ENCODE assay signal across 9 mouse cellular contexts in genomic region chr17:70751161-70751651, GRCm38 (mm10).
A peak's percentile ranks its signal among the peaks of the same experiment; 100 is the strongest.
DNase-seq lines count a peak whose midpoint lies in the region; ATAC-seq and TF ChIP-seq lines count a peak whose summit lies in the region.
"Had no signal": no experiment of that assay in that cellular context is flagged by ENCODE, and none has a peak within 500 bp of the region (broad histone marks: within the 10 kb centered on the region; RNA-seq: fewer than 3 reads in every experiment).

No protein-coding gene starts in this region.

- intact Hi-C loops in left cerebral cortex, adult 2 months (cut with DNase I) = no loop called here
- intact Hi-C loops in left cerebral cortex, postnatal 36 days (cut with DNase I) = loop anchor here (5.0 kb wide), 1 partner anchor 216 kb away; no protein-coding TSS in a partner anchor

- no peak for TF ChIP-seq CTCF in left cerebral cortex, adult 2 months (IDR thresholded peaks at IDR 0.05)
- no peak for TF ChIP-seq CTCF in hindbrain, postnatal 0 days (IDR thresholded peaks at IDR 0.05; ENCODE audit: low read depth)

- H3K9me3 ChIP-seq in forebrain, embryonic 12.5 days = no peaks in the 10 kb centered on the region
- no peaks in the 10 kb centered on the region for H3K9me3 ChIP-seq in hindbrain, postnatal 0 days (ENCODE audit: low read length)
- no peaks in the 10 kb centered on the region for H3K9me3 ChIP-seq in liver, embryonic 13.5 days (replicated peaks)

- WGBS in forebrain, embryonic 12.5 days = 5% methylated on average over 19 of the region's 19 CpGs
- WGBS in hindbrain, postnatal 0 days = 15% methylated on average over 19 of the region's 19 CpGs
- 1% methylated on average over 19 of the region's 19 CpGs for WGBS in liver, embryonic 13.5 days (ENCODE audit: insufficient replicate concordance)

- no peak for ATAC-seq in forebrain, embryonic 12.5 days (ENCODE audit: low FRiP score)
- ATAC-seq in hindbrain, postnatal 0 days = no peak
- no peak for ATAC-seq in liver, embryonic 13.5 days (ENCODE audit: low read depth)
- no peak; the same call in 1 of the 2 replicates for ATAC-seq in granulocyte monocyte progenitor cell, adult 5-6 weeks (replicated peaks; ENCODE audit: poor library complexity, severe bottlenecking)

- H3K4me2 ChIP-seq in forebrain, embryonic 12.5 days = peak overlapping the region; percentile 47
- H3K4me2 ChIP-seq in hindbrain, postnatal 0 days (ENCODE audit: low read depth, low read length) = peak overlapping the region; percentile 48
- H3K4me2 ChIP-seq in liver, embryonic 13.5 days = peak overlapping the region; percentile 48

- 0 out of 2 replicates have a peak overlapping the region, but pooled peaks have one; percentile 19 for H3K4me3 ChIP-seq in left cerebral cortex, adult 2 months
- peak overlapping the region; percentile 21 for H3K4me3 ChIP-seq in forebrain, embryonic 12.5 days (replicated peaks)
- H3K4me3 ChIP-seq in hindbrain, postnatal 0 days (ENCODE audit: low read length) = peak overlapping the region; percentile 6; the same call in 1 of the 2 replicates
- H3K4me3 ChIP-seq in liver, embryonic 13.5 days (replicated peaks) = peak overlapping the region; percentile 42

- no peaks in the 10 kb centered on the region for H3K36me3 ChIP-seq in forebrain, embryonic 12.5 days (replicated peaks)
- no peaks in the 10 kb centered on the region for H3K36me3 ChIP-seq in hindbrain, postnatal 0 days (ENCODE audit: insufficient read depth, low read length)
- H3K36me3 ChIP-seq in liver, embryonic 13.5 days = no peaks in the 10 kb centered on the region
- H3K36me3 ChIP-seq: G1E had no signal

- peak overlapping the region; percentile 47 for H3K27ac ChIP-seq in left cerebral cortex, adult 2 months
- no peak overlapping the region for H3K27ac ChIP-seq in forebrain, embryonic 12.5 days
- H3K27ac ChIP-seq in hindbrain, postnatal 0 days = peak overlapping the region; percentile 49; the same call in 1 of the 2 replicates
- peak overlapping the region; percentile 29 for H3K27ac ChIP-seq in liver, embryonic 13.5 days

- H3K9ac ChIP-seq in forebrain, embryonic 12.5 days = peak overlapping the region; percentile 43; the same call in 1 of the 2 replicates
- no peak overlapping the region for H3K9ac ChIP-seq in hindbrain, postnatal 0 days (replicated peaks; ENCODE audit: low read length)
- no peak overlapping the region; the same call in 1 of the 2 replicates for H3K9ac ChIP-seq in liver, embryonic 13.5 days

- no peak for DNase-seq in left cerebral cortex, adult 2 months (ENCODE audit: extremely low spot score in 1 of 2, low spot score in 2 of 2)
- no peak for DNase-seq in left cerebral cortex, postnatal 36 days (ENCODE audit: low spot score in 2 of 2)
- peak; percentile 21 for DNase-seq in hindbrain, postnatal 0 days (ENCODE audit: low spot score)
- no peak for DNase-seq in liver, embryonic 13.5 days
- DNase-seq in retina, embryonic 14.5 days (ENCODE audit: low spot score) = peak; percentile 45
- no peak for DNase-seq in natural killer cell, adult 2 months (ENCODE audit: low spot score in 2 of 2)

- H3K4me1 ChIP-seq in forebrain, embryonic 12.5 days = peaks cover 42% of the 10 kb centered on the region
- no peaks in the 10 kb centered on the region for H3K4me1 ChIP-seq in hindbrain, postnatal 0 days (ENCODE audit: insufficient read depth, low read length)
- peaks cover 24% of the 10 kb centered on the region; the same call in 1 of the 2 replicates for H3K4me1 ChIP-seq in liver, embryonic 13.5 days (replicated peaks)

- H3K27me3 ChIP-seq in forebrain, embryonic 12.5 days = peaks cover 41% of the 10 kb centered on the region
- H3K27me3 ChIP-seq in hindbrain, postnatal 0 days (ENCODE audit: insufficient read depth, low read length) = no peaks in the 10 kb centered on the region
- H3K27me3 ChIP-seq in liver, embryonic 13.5 days = peaks cover 66% of the 10 kb centered on the region

Comparison
In these comparisons a context has a peak if more than half of its experiments do, and no peak if none do; other contexts are left out.
1. DNase-seq: peak in hindbrain, postnatal 0 days (single experiment) and retina, embryonic 14.5 days (single experiment); none in left cerebral cortex, adult 2 months (0 of 2), left cerebral cortex, postnatal 36 days (0 of 2), liver, embryonic 13.5 days (single experiment) and natural killer cell, adult 2 months (0 of 2).
2. Peak in every context shown above with its lines, with median percentiles within 50 percentile points of each other: H3K4me3 ChIP-seq and H3K4me2 ChIP-seq.